Mouse (Mus musculus): ENCODE data around the gene Vtcn1.

The Vtcn1 gene

DNA sequence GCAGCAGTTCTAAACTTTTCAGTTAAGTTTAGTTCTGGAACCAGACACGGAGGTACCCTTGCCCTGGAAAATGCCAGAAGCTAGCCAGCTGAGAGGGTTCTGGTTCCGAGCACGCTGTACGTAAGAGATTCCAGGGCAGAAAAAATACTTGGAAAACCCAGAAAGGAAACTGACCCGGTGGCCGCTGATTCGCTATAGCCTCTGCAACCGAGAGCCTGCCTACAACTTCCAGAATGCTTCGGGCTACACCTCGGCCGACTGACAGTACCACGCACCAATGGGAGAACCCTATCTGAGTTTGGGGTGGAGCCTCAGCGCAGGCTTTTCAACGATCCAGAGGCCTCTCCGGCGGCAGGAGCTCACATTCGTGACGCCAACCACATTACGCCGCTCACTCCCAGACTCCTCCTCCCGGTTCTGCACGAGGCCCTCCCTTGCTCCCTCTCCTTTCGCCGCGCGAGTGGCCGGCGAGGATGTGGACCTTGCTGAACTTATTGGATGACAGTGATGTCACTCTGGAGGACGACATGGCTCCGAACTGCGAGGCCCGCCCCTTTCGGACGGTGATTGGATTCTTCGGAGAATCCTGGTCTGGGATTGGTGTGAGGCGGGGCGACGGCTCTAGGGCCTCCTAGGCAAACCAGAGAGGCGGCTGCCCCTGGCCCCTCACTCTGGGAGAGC is 96.7 kb downstream of the Vtcn1 start, which contains the start of gene Trim45:
Gene Trim45, plus strand, starts transcription at position 378 of the 681 bp plus-strand sequence.
- DNase-seq (ENCODE audit: low spot score in 2 of 2), result peak; percentile 100

DNA sequence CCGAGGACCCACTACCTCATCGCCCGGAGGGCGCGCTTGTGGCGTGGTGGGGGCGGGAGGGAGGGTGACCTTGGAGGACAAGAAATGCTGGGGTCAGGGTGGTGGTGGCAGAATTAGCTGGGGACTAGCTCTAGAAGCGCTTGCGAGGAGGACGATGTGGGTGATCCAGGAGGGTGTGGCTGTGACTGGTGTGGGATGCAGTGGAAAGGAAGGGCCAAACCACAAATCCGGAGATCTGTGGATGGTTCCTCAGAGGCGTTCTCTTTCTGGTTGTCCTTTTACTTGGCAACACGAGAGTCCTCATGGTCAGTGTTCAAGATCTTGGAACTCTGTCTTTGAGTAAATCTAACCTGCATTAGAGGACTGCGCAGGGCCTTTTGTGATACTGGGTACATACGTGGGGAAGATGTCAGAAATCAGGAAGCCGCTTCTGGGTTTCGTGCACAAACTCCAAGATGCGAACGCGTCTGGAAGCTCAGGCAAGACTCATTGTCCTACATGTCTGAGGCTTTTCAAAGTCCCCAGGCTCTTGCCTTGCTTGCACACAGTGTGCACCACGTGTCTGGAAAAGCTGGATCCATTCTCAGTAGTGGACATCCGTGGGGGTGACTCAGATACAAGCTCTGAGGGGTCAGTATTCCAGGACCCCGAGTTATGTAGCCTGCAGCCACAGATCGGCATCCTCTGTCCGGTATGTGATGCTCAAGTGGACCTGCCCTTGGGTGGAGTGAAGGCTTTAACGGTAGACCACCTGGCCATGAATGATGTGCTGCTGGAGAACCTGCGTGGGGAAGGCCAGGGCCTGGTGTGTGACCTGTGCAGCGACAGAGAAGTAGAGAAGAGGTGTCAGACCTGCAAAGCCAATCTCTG is 97.5 kb downstream of the Vtcn1 start:
- no peak for DNase-seq (ENCODE audit: low spot score in 2 of 2)

- DNase-seq (ENCODE audit: low spot score in 2 of 2), result peak in 1 of 2 experiments; percentile 45
Observed at GRCm38 (mm10) chr3:100924065-100924732, 98.9 kb downstream of the Vtcn1 start.

- no peak for DNase-seq (ENCODE audit: low spot score in 2 of 2)
Observed at GRCm38 (mm10) chr3:100925176-100925575, 99.9 kb downstream of the Vtcn1 start.

- DNase-seq (ENCODE audit: low spot score in 2 of 2), result no peak
Observed at GRCm38 (mm10) chr3:100931332-100932076, 106.2 kb downstream of the Vtcn1 start.

DNA sequence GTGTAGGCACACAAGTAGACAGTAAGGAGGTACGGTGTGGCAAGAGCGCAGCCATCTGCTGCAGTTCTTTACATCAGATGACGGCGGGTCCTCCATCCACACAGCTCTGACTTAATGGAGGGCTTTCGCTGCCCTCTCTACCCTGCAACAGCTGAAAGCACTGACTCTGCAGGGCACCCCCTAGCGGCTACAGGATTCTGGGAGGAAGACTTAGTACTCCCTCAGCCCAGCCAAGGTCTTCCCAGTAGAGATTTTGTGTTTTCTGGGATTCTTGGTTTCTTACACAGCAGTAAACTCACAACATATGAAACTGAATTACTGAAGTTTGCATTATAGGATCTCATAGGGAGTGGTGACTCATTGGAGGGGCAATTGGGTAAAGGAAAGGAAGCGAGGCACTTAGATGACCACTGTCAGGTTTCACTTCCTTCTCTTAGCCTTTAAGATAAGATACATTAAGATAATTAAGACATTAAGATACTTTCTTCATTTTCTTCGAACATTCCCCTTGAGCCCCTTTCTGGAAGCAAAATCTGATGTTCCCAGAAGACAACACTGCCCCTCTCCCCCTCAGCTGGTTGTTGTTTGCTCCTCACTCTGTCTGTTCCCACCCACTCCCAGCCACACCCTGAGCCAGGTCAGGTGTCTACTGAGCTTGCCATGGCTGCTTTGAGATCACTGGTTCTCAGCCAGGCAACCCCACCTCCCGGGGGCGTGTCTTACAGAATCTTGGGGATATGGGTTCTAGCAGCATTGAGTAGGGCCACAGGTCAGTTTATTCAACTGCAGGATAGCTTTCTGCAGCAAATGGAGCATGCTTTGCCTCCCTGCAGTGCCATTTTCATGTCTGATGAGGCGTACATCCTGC is 107.1 kb downstream of the Vtcn1 start:
- DNase-seq (ENCODE audit: low spot score in 2 of 2), result no peak

DNA sequence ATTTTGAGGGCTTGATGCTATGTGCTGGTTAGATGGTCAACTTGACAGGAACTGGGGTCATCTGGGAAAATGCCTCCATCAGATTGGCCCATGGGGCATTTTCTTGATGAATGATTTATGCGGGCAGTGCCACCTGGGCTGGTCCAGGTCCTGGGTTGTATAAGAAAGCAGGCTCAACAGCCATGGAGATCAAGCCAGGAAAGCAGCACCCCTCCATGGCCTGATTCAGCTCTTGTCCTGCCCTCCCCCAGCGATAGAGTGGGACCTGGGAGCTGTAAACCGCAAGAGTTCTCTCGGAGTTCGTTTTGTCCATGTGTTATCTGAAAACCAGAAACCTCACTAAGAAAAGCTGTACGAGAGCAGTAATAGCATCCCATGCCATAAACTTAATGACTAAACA is 110.3 kb downstream of the Vtcn1 start:
- no peak for DNase-seq (ENCODE audit: low spot score in 2 of 2)

GRCm38 (mm10) chr3:100936201-100936600 is 110.9 kb downstream of the Vtcn1 start:
- DNase-seq (ENCODE audit: low spot score in 2 of 2), result no peak

DNA sequence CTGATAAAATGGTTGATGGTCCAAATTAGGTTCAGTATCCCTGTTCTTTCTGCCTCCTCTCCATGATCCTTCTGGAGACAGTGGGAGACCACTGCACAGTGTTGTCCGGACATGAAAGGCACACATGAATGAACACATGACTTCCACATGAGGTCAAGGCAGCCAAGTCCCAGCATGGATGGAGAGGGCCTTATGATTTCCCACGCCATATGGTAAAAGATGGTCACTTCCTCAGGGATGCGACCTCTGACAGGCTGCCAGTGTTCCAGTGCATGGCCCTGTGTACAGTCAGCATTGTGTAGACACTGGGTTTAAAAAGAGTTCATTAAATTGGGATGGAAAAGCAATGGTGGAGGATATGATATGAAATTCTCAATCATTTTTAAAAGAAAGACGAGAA is 113.0 kb downstream of the Vtcn1 start:
- DNase-seq (ENCODE audit: low spot score in 2 of 2), result no peak

DNA sequence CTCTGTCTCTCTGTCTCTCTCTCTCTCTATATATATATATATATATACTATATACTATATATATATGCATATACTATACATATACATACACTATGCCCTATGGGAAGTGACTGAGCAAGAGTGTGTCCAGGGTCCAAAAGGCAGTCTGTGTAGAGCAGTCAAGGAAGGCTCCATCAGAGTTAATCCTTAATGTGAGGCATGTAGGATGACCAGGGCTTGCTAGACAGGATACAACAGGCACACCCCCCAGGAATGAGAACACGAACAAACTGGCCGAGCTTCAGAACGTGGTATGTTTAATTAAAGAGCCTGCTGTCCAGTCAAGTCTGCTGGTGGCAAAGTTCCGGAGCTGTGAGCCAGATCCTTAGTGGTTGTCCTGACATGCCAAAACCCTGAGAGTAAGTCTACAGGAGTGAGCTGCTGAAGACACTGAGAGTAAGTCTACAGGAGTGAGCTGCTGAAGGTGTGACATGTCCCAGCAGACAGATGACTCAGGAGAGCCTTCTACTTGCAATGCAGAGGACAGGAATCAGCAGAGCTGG is 115.3 kb downstream of the Vtcn1 start:
- no peak for DNase-seq (ENCODE audit: low spot score in 2 of 2)

Measured in left cerebral cortex, adult 9 months (tissue).